Mouse (Mus musculus) heart, embryonic 11.5 days (tissue): ENCODE results near the gene Mamstr. TPM values are rescaled to one million over a fixed set of nuclear protein-coding genes. Genes with fewer than 3 reads are reported as not detected.
A peak's percentile ranks its signal among the peaks of the same experiment; 100 is the strongest.

Source experiments
- ATAC-seq: fragments of 200-750 bp; cut with Nextera tagmentation; replicated peaks from 2 replicates; pipeline ENCODE4 v1.8.0; 2017; ENCODE audit warnings: moderate library complexity; ENCODE audit not compliant: insufficient number of reproducible peaks, low FRiP score, low TSS enrichment
- H3K27ac ChIP-seq: fragments of 300-500 bp; sonication (generic); 2 replicates; pipeline ENCODE4 v1.5.1; 2014; ENCODE audit warnings: mild to moderate bottlenecking, low read depth, low read length
- H3K27me3 ChIP-seq: fragments of 300-500 bp; sonication (generic); 2 replicates; pipeline ENCODE4 v1.6.1; 2014; ENCODE audit warnings: mild to moderate bottlenecking, low read length, mixed read lengths; ENCODE audit not compliant: control insufficient read depth, insufficient read depth
- H3K36me3 ChIP-seq: fragments of 300-500 bp; sonication (generic); 2 replicates; pipeline ENCODE4 v1.6.1; 2014; ENCODE audit warnings: mild to moderate bottlenecking, low read length, moderate library complexity, mixed read lengths; ENCODE audit not compliant: control insufficient read depth, insufficient read depth
- H3K4me1 ChIP-seq: fragments of 300-500 bp; sonication (generic); 2 replicates; pipeline ENCODE4 v1.6.1; 2014; ENCODE audit warnings: low read length; ENCODE audit not compliant: control insufficient read depth, insufficient read depth
- H3K4me2 ChIP-seq: fragments of 300-500 bp; sonication (generic); 2 replicates; pipeline ENCODE4 v1.6.1; 2014; ENCODE audit warnings: mild to moderate bottlenecking, moderate library complexity
- H3K4me3 ChIP-seq: fragments of 300-500 bp; sonication (generic); 2 replicates; pipeline ENCODE4 v1.5.1; 2014; ENCODE audit warnings: low read depth, low read length
- H3K9ac ChIP-seq: fragments of 300-500 bp; sonication (generic); 2 replicates; pipeline ENCODE4 v1.6.1; 2014; ENCODE audit warnings: mild to moderate bottlenecking, low read depth, low read length, moderate library complexity
- H3K9me3 ChIP-seq: fragments of 300-500 bp; sonication (generic); replicated peaks from 2 replicates; pipeline ENCODE4 v1.6.1; 2016; ENCODE audit warnings: low read length; ENCODE audit not compliant: control insufficient read depth
- WGBS: fragments of 180-500 bp; shearing (Covaris S2); extraction: QIAGEN DNeasy Blood & Tissue Kit; methylation state at CpG from one replicate; pipeline ENCODE4 v1.1.7; 2014; ENCODE audit not compliant: insufficient replicate concordance; 5-methylcytosine and 5-hydroxymethylcytosine counted together
- polyA plus RNA-seq: library from polyadenylated mRNA; unstranded; fragments of >200 nt; fragmentation: Nextera tagmentation; extraction: Ambion mirVana; gene quantifications from 2 replicates; pipeline ENCODE4 v1.2.1, GENCODE M21; 2014

The Mamstr gene
- polyA plus RNA-seq, 1 experiment from 2014 or later, result 4.0 TPM

GRCm38 (mm10) chr7:45689099-45689498 lies 49.3 kb downstream of the Mamstr start:
- ATAC-seq, result no peak
- Histone ChIP-seq H3K27ac (no peak overlapping the region), H3K4me2 (no peak overlapping the region), H3K4me1 (peaks cover 20% of the 10 kb centered on the region), H3K27me3 (peaks cover 3% of the 10 kb centered on the region; the same call in 1 of the 2 replicates), H3K36me3 (no peaks in the 10 kb centered on the region), H3K4me3 (no peak overlapping the region), H3K9ac (no peak overlapping the region), H3K9me3 (no peaks in the 10 kb centered on the region)
- 56% methylated on average over 6 of the region's 6 CpGs for WGBS

- Histone ChIP-seq H3K4me2 (peak overlapping the region; percentile 17; the same call in 1 of the 2 replicates), H3K27ac (peak overlapping the region; percentile 37), H3K36me3 (no peaks in the 10 kb centered on the region), H3K9ac (no peak overlapping the region), H3K9me3 (no peaks in the 10 kb centered on the region), H3K27me3 (no peaks in the 10 kb centered on the region), H3K4me3 (no peak overlapping the region), H3K4me1 (peaks cover 20% of the 10 kb centered on the region)
- ATAC-seq, result no peak
- 24% methylated on average over 11 of the region's 11 CpGs for WGBS
Measured at GRCm38 (mm10) chr7:45689800-45690199, 50.0 kb downstream of the Mamstr start.

- Histone ChIP-seq H3K36me3 (no peaks in the 10 kb centered on the region), H3K27me3 (no peaks in the 10 kb centered on the region), H3K27ac (no peak overlapping the region), H3K9ac (no peak overlapping the region), H3K4me2 (no peak overlapping the region), H3K9me3 (no peaks in the 10 kb centered on the region), H3K4me3 (no peak overlapping the region), H3K4me1 (peaks cover 15% of the 10 kb centered on the region)
- WGBS, result 49% methylated on average over 2 of the region's 2 CpGs
- no peak for ATAC-seq
Measured at GRCm38 (mm10) chr7:45692364-45692763, 52.6 kb downstream of the Mamstr start.

GRCm38 (mm10) chr7:45693921-45694591 lies 54.3 kb downstream of the Mamstr start, which contains the start of gene Sec1:
Gene Sec1 (minus strand): TSS chr7:45694402.
- H3K27ac ChIP-seq, result no peak within 1 kb of the TSS
- H3K9me3 ChIP-seq, result no peaks in the 10 kb centered on the region
- H3K9ac ChIP-seq, result no peak within 1 kb of the TSS
- ATAC-seq, result no peak
- H3K4me3 ChIP-seq, result no peak within 1 kb of the TSS
- WGBS, result 85% methylated on average over 50 of the region's 50 CpGs
- H3K4me1 ChIP-seq, result peaks cover 15% of the 10 kb centered on the region
- H3K36me3 ChIP-seq, result no peaks in the 10 kb centered on the region
- H3K4me2 ChIP-seq, result no peak within 1 kb of the TSS
- peaks cover 13% of the 10 kb centered on the region for H3K27me3 ChIP-seq

GRCm38 (mm10) chr7:45695098-45695497 lies 55.3 kb downstream of the Mamstr start:
- H3K4me2 ChIP-seq, result no peak overlapping the region
- peaks cover 23% of the 10 kb centered on the region for H3K27me3 ChIP-seq
- H3K27ac ChIP-seq, result no peak overlapping the region
- no peak for ATAC-seq
- H3K36me3 ChIP-seq, result no peaks in the 10 kb centered on the region
- WGBS, result 33% methylated on average over 6 of the region's 6 CpGs
- no peaks in the 10 kb centered on the region for H3K9me3 ChIP-seq
- H3K9ac ChIP-seq, result no peak overlapping the region
- H3K4me3 ChIP-seq, result no peak overlapping the region
- H3K4me1 ChIP-seq, result peaks cover 10% of the 10 kb centered on the region

Other genes with a start within 250 kb of the Mamstr start
- 51.6 and 72.0 TPM in 2 replicates for gene Snrnp70, start 244.2 kb upstream of the Mamstr start, polyA plus RNA-seq
- 0.37 and 0.45 TPM in 2 replicates for gene Kcna7, start 234.3 kb upstream of the Mamstr start, polyA plus RNA-seq
- 3.2 TPM in 2 replicates for gene Ntf5, start 226.3 kb upstream of the Mamstr start, polyA plus RNA-seq
- 0.33 and 0.46 TPM in 2 replicates for gene Lhb, start 219.2 kb upstream of the Mamstr start, polyA plus RNA-seq
- 99.1 and 106 TPM in 2 replicates for gene Gys1, start 205.1 kb upstream of the Mamstr start, polyA plus RNA-seq
- gene Ruvbl2, start 201.9 kb upstream of the Mamstr start, polyA plus RNA-seq, result 98.2 and 104 TPM in 2 replicates
- 4,030 and 4,320 TPM in 2 replicates for gene Ftl1, start 180.1 kb upstream of the Mamstr start, polyA plus RNA-seq
- gene Bax, start 173.1 kb upstream of the Mamstr start, polyA plus RNA-seq, result 91.3 and 146 TPM in 2 replicates
- 1.5 and 2.2 TPM in 2 replicates for gene Tulp2, start 158.1 kb upstream of the Mamstr start, polyA plus RNA-seq
- not detected in 2 replicates for gene Gm45808, start 153.2 kb upstream of the Mamstr start, polyA plus RNA-seq
- 4.6 and 4.9 TPM in 2 replicates for gene Dhdh, start 151.2 kb upstream of the Mamstr start, polyA plus RNA-seq
- gene Nucb1, start 129.6 kb upstream of the Mamstr start, polyA plus RNA-seq, result 165 and 186 TPM in 2 replicates
- gene Ppp1r15a, start 113.7 kb upstream of the Mamstr start, polyA plus RNA-seq, result 28.5 and 28.8 TPM in 2 replicates
- 1.1 TPM in 2 replicates for gene Plekha4, start 113.6 kb upstream of the Mamstr start, polyA plus RNA-seq
- 0.31 and 1.5 TPM in 2 replicates for gene Hsd17b14, start 85.1 kb upstream of the Mamstr start, polyA plus RNA-seq
- gene Bcat2, start 69.8 kb upstream of the Mamstr start, polyA plus RNA-seq, result 69.1 and 73.2 TPM in 2 replicates
- not detected in 2 replicates for gene Fgf21, start 24.5 kb upstream of the Mamstr start, polyA plus RNA-seq
- gene Fut1, start 22.7 kb upstream of the Mamstr start, polyA plus RNA-seq, result not detected in 2 replicates
- 0.34 and 0.35 TPM in 2 replicates for gene Izumo1, start 18.2 kb upstream of the Mamstr start, polyA plus RNA-seq
- gene Rasip1, start 12.5 kb upstream of the Mamstr start, polyA plus RNA-seq, result 13.9 and 14.5 TPM in 2 replicates
- 0.56 and 1.0 TPM in 2 replicates for gene Fut2, start 26.4 kb downstream of the Mamstr start, polyA plus RNA-seq
- gene Ntn5, start 44.0 kb downstream of the Mamstr start, polyA plus RNA-seq, result not detected in 2 replicates
- gene Sec1, start 54.4 kb downstream of the Mamstr start, polyA plus RNA-seq, result 0.24 and 0.99 TPM in 2 replicates
- gene Car11, start 59.9 kb downstream of the Mamstr start, polyA plus RNA-seq, result 3.3 and 5.5 TPM in 2 replicates
- gene Dbp, start 65.1 kb downstream of the Mamstr start, polyA plus RNA-seq, result 3.3 and 3.5 TPM in 2 replicates
- 764 and 836 TPM in 2 replicates for gene Rpl18, start 75.5 kb downstream of the Mamstr start, polyA plus RNA-seq
- 13.2 and 17.3 TPM in 2 replicates for gene Sphk2, start 78.0 kb downstream of the Mamstr start, polyA plus RNA-seq
- gene Fam83e, start 81.2 kb downstream of the Mamstr start, polyA plus RNA-seq, result 0.58 and 0.67 TPM in 2 replicates
- gene Spaca4, start 85.8 kb downstream of the Mamstr start, polyA plus RNA-seq, result not detected in 2 replicates
- 0.41 and 1.1 TPM in 2 replicates for gene Lmtk3, start 143.8 kb downstream of the Mamstr start, polyA plus RNA-seq
- 0.27 and 0.33 TPM in 2 replicates for gene Sult2b1, start 144.7 kb downstream of the Mamstr start, polyA plus RNA-seq
- 89.7 and 104 TPM in 2 replicates for gene Cyth2, start 174.6 kb downstream of the Mamstr start, polyA plus RNA-seq
- 0.39 and 1.0 TPM in 2 replicates for gene Kcnj14, start 184.8 kb downstream of the Mamstr start, polyA plus RNA-seq
- 48.7 and 49.8 TPM in 2 replicates for gene Grwd1, start 191.0 kb downstream of the Mamstr start, polyA plus RNA-seq
- gene Kdelr1, start 232.8 kb downstream of the Mamstr start, polyA plus RNA-seq, result 76.0 and 115 TPM in 2 replicates
- gene Grin2d, start 238.4 kb downstream of the Mamstr start, polyA plus RNA-seq, result 0.11 TPM in 2 replicates